ENCODE assay signal across 9 mouse cellular contexts in genomic region chr2:118245914-118246313, GRCm38 (mm10). TPM values are rescaled to one million over a fixed set of nuclear protein-coding genes. Genes with fewer than 3 reads are reported as not detected.
A peak's percentile ranks its signal among the peaks of the same experiment; 100 is the strongest.
DNase-seq lines count a peak whose midpoint lies in the region.
"Had no signal": no experiment of that assay in that cellular context is flagged by ENCODE, and none has a peak within 500 bp of the region (broad histone marks: within the 10 kb centered on the region; RNA-seq: fewer than 3 reads in every experiment).

No protein-coding gene starts in this region.

- H3K36me3 ChIP-seq in splenic B cell, adult 2 months (ENCODE audit: control insufficient read depth, insufficient read depth, low read length, poor library complexity, severe bottlenecking): no peaks in the 10 kb centered on the region
- H3K36me3 ChIP-seq: embryonic facial prominence, embryonic 12.5 days had no signal

- DNase-seq in 3T3-L1 (ENCODE audit: low read depth, low spot score): peak; percentile 92
- DNase-seq in adrenal gland, adult 18-20 months (ENCODE audit: low spot score in 2 of 2): peak; percentile 73 to 75
- DNase-seq in embryo, embryonic 10 days (ENCODE audit: low spot score): peak; percentile 93
- peak; percentile 28 for DNase-seq in gastrocnemius, postnatal 25 days
- DNase-seq in kidney, adult 8-10 months: peak; percentile 38 to 75
- DNase-seq in liver: peak; percentile 70
- DNase-seq in naive thymus-derived CD4-positive, alpha-beta T cell, adult 2 months (ENCODE audit: low read depth): peak; percentile 79
- peak; percentile 88 for DNase-seq in splenic B cell, adult 2 months (ENCODE audit: low read depth, low spot score)

- no peaks in the 10 kb centered on the region for H3K27me3 ChIP-seq in splenic B cell, adult 2 months (ENCODE audit: control insufficient read depth, insufficient read depth, low read length, poor library complexity, severe bottlenecking)
- H3K27me3 ChIP-seq: embryonic facial prominence, embryonic 12.5 days had no signal

RNA-seq across cellular contexts. Expression of gene Fsip1, which starts 10.9 kb away (rescaled TPM):
- total RNA-seq in adrenal gland, adult 18-20 months (2021): under 1 TPM in 1 of 2 experiments, not detected in 1; 0.26 TPM
- total RNA-seq in gastrocnemius, postnatal 25 days (2021): not detected

Comparison
In these comparisons a context has a peak if more than half of its experiments do, and no peak if none do; other contexts are left out.
1. Peak in every context shown above with its lines: DNase-seq.
2. DNase-seq: peak in every context shown above with its lines; median percentile 93 in embryo, embryonic 10 days; 92 in 3T3-L1; 88 in splenic B cell, adult 2 months; 79 in naive thymus-derived CD4-positive, alpha-beta T cell, adult 2 months; 74 in adrenal gland, adult 18-20 months; 70 in liver; 56 in kidney, adult 8-10 months; 28 in gastrocnemius, postnatal 25 days.